Mouse (Mus musculus): ENCODE data around the gene Akap6.
A peak's percentile ranks its signal among the peaks of the same experiment; 100 is the strongest.

Akap6 gene

GRCm38 (mm10) chr12:53040634-53041033 is 341.5 kb downstream of the Akap6 start:
- H3K36me3 ChIP-seq (ENCODE audit: insufficient read depth, low read length) = no peaks in the 10 kb centered on the region
- peaks cover 5% of the 10 kb centered on the region for H3K4me1 ChIP-seq (replicated peaks; ENCODE audit: low read depth, low read length)
- no peaks in the 10 kb centered on the region for H3K9me3 ChIP-seq (ENCODE audit: low read length)
- no peak for TF ChIP-seq NANOG (IDR thresholded peaks at IDR 0.05; ENCODE audit: borderline replicate concordance, low read length)
- no peak for TF ChIP-seq CTCF (conservative IDR thresholded peaks at IDR 0.05; ENCODE audit: low read length)
- no peak for TF ChIP-seq POU5F1 (IDR thresholded peaks at IDR 0.05; ENCODE audit: borderline replicate concordance, low read length)
- no peak overlapping the region for H3K4me3 ChIP-seq (replicated peaks; ENCODE audit: low read length)
- no peaks in the 10 kb centered on the region for H3K27me3 ChIP-seq (ENCODE audit: insufficient read depth, low read length)

DNA sequence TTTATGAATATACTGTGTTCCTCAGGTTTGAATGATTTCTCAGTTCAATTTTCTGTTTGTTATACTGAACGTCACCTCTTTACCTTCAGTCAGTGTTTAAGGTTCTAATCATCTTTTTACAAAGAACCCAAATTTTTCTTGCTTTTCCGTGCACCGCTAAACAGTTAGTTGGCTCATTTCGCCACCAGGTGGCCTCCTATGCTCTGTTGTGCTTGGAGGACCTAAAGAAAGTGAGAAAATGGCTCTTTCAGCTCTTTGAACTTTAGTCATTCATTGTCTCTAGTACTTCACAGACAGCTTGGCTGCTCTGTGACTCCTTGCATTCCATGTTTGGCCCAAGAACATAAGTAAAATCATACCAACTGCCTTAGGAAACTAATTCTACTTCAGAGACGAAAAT is 343.6 kb downstream of the Akap6 start:
- Histone ChIP-seq H3K4me3 (replicated peaks; ENCODE audit: low read length) (no peak overlapping the region), H3K27me3 (ENCODE audit: insufficient read depth, low read length) (no peaks in the 10 kb centered on the region), H3K9me3 (ENCODE audit: low read length) (no peaks in the 10 kb centered on the region), H3K4me1 (replicated peaks; ENCODE audit: low read depth, low read length) (no peaks in the 10 kb centered on the region), H3K36me3 (ENCODE audit: insufficient read depth, low read length) (no peaks in the 10 kb centered on the region)
- no peak for TF ChIP-seq NANOG (IDR thresholded peaks at IDR 0.05; ENCODE audit: borderline replicate concordance, low read length)
- peak; percentile 52 for TF ChIP-seq CTCF (conservative IDR thresholded peaks at IDR 0.05; ENCODE audit: low read length)

- no peak for TF ChIP-seq NANOG (IDR thresholded peaks at IDR 0.05; ENCODE audit: borderline replicate concordance, low read length)
- TF ChIP-seq POU5F1 (IDR thresholded peaks at IDR 0.05; ENCODE audit: borderline replicate concordance, low read length) = no peak
- Histone ChIP-seq H3K36me3 (ENCODE audit: insufficient read depth, low read length) (no peaks in the 10 kb centered on the region), H3K27me3 (ENCODE audit: insufficient read depth, low read length) (no peaks in the 10 kb centered on the region), H3K4me3 (replicated peaks; ENCODE audit: low read length) (no peak overlapping the region), H3K4me1 (replicated peaks; ENCODE audit: low read depth, low read length) (peaks cover 18% of the 10 kb centered on the region), H3K9me3 (ENCODE audit: low read length) (peaks cover 10% of the 10 kb centered on the region)
These were observed 358.4 kb downstream of the Akap6 start for GRCm38 (mm10) chr12:53057606-53058005.

DNA sequence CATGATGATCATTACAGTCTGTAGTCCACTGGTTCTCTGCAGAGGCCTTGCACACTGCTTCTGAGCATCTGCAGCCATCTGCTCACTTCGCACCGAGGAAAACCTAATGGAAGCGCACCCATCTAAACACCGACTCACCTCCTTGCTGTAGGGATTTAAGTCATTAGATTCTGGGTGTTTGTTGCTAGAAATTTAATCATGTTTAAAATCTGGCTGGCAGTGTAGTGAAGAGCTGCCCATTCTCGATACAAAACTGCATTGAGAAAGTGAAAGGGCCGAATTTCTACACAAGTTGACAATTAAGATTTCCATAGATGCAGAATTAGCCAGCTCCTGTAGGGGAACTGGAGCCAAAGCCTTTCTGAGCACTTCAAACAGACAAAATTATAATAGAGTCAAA is 361.7 kb downstream of the Akap6 start:
- Histone ChIP-seq H3K4me3 (replicated peaks; ENCODE audit: low read length) (no peak overlapping the region), H3K36me3 (ENCODE audit: insufficient read depth, low read length) (no peaks in the 10 kb centered on the region), H3K27me3 (ENCODE audit: insufficient read depth, low read length) (no peaks in the 10 kb centered on the region), H3K9me3 (ENCODE audit: low read length) (no peaks in the 10 kb centered on the region), H3K4me1 (replicated peaks; ENCODE audit: low read depth, low read length) (peaks cover 35% of the 10 kb centered on the region)
- no peak for TF ChIP-seq NANOG (IDR thresholded peaks at IDR 0.05; ENCODE audit: borderline replicate concordance, low read length)
- no peak for TF ChIP-seq CTCF (conservative IDR thresholded peaks at IDR 0.05; ENCODE audit: low read length)
- TF ChIP-seq POU5F1 (IDR thresholded peaks at IDR 0.05; ENCODE audit: borderline replicate concordance, low read length) = no peak

DNA sequence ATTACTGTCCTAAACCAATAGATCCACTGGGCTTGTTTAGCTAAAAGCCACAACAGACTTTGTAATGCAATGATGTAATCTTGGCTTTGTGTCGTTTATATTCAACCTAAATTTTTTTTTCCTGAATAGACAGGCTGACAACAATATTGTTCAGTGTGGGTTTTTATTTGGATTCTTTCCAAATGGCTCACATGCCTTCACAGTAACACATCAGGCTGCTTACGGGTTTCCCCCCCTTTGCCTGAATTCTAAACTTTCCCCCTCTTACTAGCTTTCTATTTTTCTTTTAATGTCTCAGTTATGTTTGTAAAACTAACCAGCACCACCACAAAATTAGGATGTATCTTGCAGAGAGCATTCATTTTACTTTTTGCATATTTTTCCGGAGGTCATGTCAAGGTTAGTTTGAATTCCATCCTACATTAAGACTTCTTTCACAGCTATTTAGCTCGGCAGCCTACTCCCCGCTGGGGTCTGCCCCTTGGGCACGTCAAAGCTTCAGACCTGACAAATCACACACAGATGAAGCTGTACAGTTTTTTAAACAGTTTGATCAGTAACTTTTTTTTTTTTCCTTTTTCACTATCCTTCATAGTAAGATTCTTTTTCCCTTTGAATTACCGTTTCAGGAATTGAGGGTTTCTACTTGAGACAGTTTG is 362.4 kb downstream of the Akap6 start:
- no peaks in the 10 kb centered on the region for H3K27me3 ChIP-seq (ENCODE audit: insufficient read depth, low read length)
- no peak for TF ChIP-seq NANOG (IDR thresholded peaks at IDR 0.05; ENCODE audit: borderline replicate concordance, low read length)
- no peak for TF ChIP-seq CTCF (conservative IDR thresholded peaks at IDR 0.05; ENCODE audit: low read length)
- no peak for TF ChIP-seq POU5F1 (IDR thresholded peaks at IDR 0.05; ENCODE audit: borderline replicate concordance, low read length)

DNA sequence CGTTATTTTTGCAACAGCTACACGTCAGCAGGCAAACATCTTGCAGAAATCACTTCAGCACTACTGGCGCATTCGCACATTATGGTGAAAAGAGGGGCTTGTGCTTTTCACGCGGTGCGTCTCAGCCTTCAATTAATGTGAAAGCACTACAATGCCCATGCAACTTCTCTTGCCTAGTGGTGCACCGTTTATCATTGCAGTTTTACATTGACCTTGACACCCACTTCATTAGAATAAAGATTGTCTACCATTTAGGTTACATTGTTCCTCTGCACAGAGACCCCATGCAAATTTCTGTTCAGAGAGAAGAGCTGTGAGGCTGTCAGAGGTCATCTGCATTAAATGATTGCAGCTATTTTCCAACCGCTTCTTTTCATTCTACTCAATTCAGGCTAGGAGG is 363.8 kb downstream of the Akap6 start:
- Histone ChIP-seq H3K27me3 (ENCODE audit: insufficient read depth, low read length) (no peaks in the 10 kb centered on the region), H3K4me1 (replicated peaks; ENCODE audit: low read depth, low read length) (peaks cover 35% of the 10 kb centered on the region), H3K36me3 (ENCODE audit: insufficient read depth, low read length) (no peaks in the 10 kb centered on the region), H3K9me3 (ENCODE audit: low read length) (no peaks in the 10 kb centered on the region), H3K4me3 (replicated peaks; ENCODE audit: low read length) (no peak overlapping the region)
- no peak for TF ChIP-seq CTCF (conservative IDR thresholded peaks at IDR 0.05; ENCODE audit: low read length)
- peak; percentile 88 for TF ChIP-seq NANOG (IDR thresholded peaks at IDR 0.05; ENCODE audit: borderline replicate concordance, low read length)
- TF ChIP-seq POU5F1 (IDR thresholded peaks at IDR 0.05; ENCODE audit: borderline replicate concordance, low read length) = no peak

More for the DNA sequence above, 362.4 kb downstream of the Akap6 start:
- Histone ChIP-seq H3K4me1 (replicated peaks; ENCODE audit: low read depth, low read length) (peaks cover 35% of the 10 kb centered on the region), H3K4me3 (replicated peaks; ENCODE audit: low read length) (no peak overlapping the region), H3K9me3 (ENCODE audit: low read length) (no peaks in the 10 kb centered on the region), H3K36me3 (ENCODE audit: insufficient read depth, low read length) (no peaks in the 10 kb centered on the region)

DNA sequence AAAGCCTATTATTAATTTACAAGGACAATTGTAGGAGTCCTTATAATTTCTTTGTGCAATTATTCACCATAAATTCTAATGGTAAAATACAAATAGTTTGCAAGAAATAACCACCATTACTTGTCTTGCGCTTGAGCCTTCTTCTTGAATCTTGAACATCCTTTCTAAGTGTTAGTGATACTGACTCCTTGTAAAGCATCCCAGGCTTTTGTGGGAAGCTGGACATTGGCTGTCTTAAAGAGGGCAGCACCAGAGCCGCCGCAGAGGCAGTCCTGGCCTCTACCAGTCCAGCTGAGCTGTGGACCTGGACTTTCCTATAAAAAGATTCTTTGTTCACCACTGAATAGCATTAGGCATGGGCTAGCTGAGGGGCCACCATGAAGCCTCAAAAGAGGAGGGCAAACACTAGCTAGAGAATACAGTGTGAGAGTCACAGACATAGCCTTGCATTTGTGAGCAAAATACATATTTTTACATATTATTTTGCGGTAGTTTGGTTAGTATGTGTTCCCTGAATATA is 365.1 kb downstream of the Akap6 start:
- H3K4me1 ChIP-seq (replicated peaks; ENCODE audit: low read depth, low read length) = peaks cover 35% of the 10 kb centered on the region
- no peak for TF ChIP-seq NANOG (IDR thresholded peaks at IDR 0.05; ENCODE audit: borderline replicate concordance, low read length)
- TF ChIP-seq POU5F1 (IDR thresholded peaks at IDR 0.05; ENCODE audit: borderline replicate concordance, low read length) = no peak
- TF ChIP-seq CTCF (conservative IDR thresholded peaks at IDR 0.05; ENCODE audit: low read length) = no peak
- no peak overlapping the region for H3K4me3 ChIP-seq (replicated peaks; ENCODE audit: low read length)
- no peaks in the 10 kb centered on the region for H3K9me3 ChIP-seq (ENCODE audit: low read length)
- H3K27me3 ChIP-seq (ENCODE audit: insufficient read depth, low read length) = no peaks in the 10 kb centered on the region
- H3K36me3 ChIP-seq (ENCODE audit: insufficient read depth, low read length) = no peaks in the 10 kb centered on the region

DNA sequence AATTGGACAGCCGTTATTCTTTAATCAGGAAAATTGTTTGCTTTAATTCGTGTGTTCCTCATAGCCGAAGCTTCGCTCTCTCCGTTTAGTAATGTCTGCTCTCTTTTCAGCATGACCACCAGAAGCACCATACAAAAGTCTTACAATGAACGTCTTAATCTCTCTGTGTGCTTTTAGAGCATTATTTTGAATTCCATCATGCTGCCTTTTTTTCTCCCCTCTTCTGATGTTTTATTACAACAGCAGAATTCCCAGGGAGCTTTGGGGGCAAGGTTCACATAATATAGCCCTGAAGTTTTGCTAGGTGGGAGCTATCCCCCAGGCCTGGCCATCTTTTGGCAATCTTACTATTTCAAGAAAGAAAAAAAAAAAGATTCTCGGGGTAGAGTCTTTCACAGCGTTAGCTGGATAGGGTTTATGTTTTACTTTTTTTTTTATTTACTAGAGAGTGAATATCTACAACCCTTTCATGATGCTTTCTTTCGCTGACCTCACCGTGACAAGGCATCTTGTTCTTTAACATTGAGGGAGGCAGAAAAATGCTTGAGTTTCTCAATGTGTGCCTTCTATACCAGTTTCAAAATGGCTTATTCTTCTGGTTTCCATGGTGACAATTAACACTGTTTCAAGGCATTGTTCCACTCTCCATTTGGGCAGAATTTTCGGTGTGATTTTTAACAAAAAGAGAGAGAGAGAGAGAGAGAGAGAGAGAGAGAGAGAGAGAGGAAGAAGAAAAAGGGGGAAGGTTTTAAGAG is 366.0 kb downstream of the Akap6 start:
- TF ChIP-seq POU5F1 (IDR thresholded peaks at IDR 0.05; ENCODE audit: borderline replicate concordance, low read length) (no peak), NANOG (IDR thresholded peaks at IDR 0.05; ENCODE audit: borderline replicate concordance, low read length) (no peak), CTCF (conservative IDR thresholded peaks at IDR 0.05; ENCODE audit: low read length) (no peak)
- Histone ChIP-seq H3K36me3 (ENCODE audit: insufficient read depth, low read length) (no peaks in the 10 kb centered on the region), H3K4me1 (replicated peaks; ENCODE audit: low read depth, low read length) (peaks cover 35% of the 10 kb centered on the region), H3K27me3 (ENCODE audit: insufficient read depth, low read length) (no peaks in the 10 kb centered on the region), H3K4me3 (replicated peaks; ENCODE audit: low read length) (no peak overlapping the region), H3K9me3 (ENCODE audit: low read length) (no peaks in the 10 kb centered on the region)

Data from E14TG2a.4 (cell line).